Mouse (Mus musculus) B cell, adult 62 days (primary cell): ENCODE measurements around the gene Mcpt9. TPM values are rescaled to one million over a fixed set of nuclear protein-coding genes. Genes with fewer than 3 reads are reported as not detected.

Experiments
- total RNA-seq: library from RNA; stranded (reverse); gene quantifications from 4 replicates; pipeline ENCODE4 v1.2.4, GENCODE M21; 2023

Mcpt9 gene
- total RNA-seq: not detected in 4 replicates

GRCm38 (mm10) chr14:56030395-56030794, at the start of gene Mcpt9:
Gene Mcpt9, minus strand, starts transcription at chr14:56030495.

GRCm38 (mm10) chr14:56062213-56062612, 31.9 kb upstream of the Mcpt9 start, which contains the start of gene Mcpt4:
Gene Mcpt4, minus strand, starts transcription at chr14:56062313.

DNA sequence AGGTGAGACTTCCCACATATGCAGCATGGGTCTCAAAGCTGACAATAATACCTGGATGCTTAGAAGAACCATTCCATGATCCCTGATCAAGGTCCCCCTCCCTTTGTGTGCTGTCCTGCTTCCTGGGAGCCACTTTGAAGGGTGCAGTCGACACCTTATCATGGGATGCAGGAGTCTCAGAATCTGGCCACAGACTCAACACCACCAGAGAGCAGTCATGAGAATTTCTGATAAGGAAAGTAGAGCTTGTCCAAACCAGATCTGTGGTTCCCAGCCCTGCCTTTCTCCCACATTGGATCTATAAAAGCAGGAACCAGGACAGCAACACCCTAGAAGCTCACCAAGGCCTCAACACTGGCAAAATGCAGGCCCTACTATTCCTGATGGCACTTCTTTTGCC, 11.5 kb upstream of the Mcpt9 start, which contains the start of gene Mcpt2:
Gene Mcpt2 (plus strand): TSS at position 250 of the 400 bp plus-strand sequence.

DNA sequence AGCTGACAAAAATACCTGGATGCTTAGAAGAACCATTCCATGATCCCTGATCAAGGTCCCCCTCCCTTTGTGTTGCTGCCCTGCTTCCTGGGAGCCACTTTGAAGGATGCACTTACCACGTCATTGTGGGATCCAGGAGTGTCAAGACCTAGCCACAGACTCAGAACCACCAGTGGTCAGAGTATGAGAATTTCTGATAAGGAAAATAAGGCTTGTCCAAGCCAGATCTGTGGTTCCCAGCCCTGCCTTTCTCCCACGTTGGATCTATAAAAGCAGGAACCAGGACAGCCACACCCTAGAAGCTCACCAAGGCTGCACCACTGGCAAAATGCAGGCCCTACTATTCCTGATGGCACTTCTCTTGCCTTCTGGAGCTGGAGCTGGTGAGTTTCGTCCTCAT, 12.6 kb downstream of the Mcpt9 start, which contains the start of gene Mcpt1:
Gene Mcpt1 (plus strand): TSS at position 301 of the 400 bp plus-strand sequence.

Other genes starting within 250 kb of the Mcpt9 start
- gene Adcy4, start 246.4 kb downstream of the Mcpt9 start, total RNA-seq: 0.53 to 1.6 TPM (median 0.60 TPM) in 3 of 4 replicates, not detected in the other
- gene Ripk3, start 241.6 kb downstream of the Mcpt9 start, total RNA-seq: 84.2 to 93.2 TPM (median 86.6 TPM) in 4 replicates
- not detected in 4 replicates for gene Nfatc4, start 207.4 kb downstream of the Mcpt9 start, total RNA-seq
- 0.06 TPM in 1 of 4 replicates, not detected in the others for gene Nynrin, start 176.5 kb downstream of the Mcpt9 start, total RNA-seq
- gene Cbln3, start 146.1 kb downstream of the Mcpt9 start, total RNA-seq: not detected in 4 replicates
- gene Khnyn, start 145.5 kb downstream of the Mcpt9 start, total RNA-seq: 101 TPM in 4 replicates
- 21.8 to 38.3 TPM (median 34.4 TPM) in 4 replicates for gene Sdr39u1, start 130.2 kb downstream of the Mcpt9 start, total RNA-seq
- gene Cma1, start 85.8 kb downstream of the Mcpt9 start, total RNA-seq: not detected in 4 replicates
- not detected in 4 replicates for gene Cma2, start 79.5 kb downstream of the Mcpt9 start, total RNA-seq
- not detected in 4 replicates for gene Mcpt1, start 12.5 kb downstream of the Mcpt9 start, total RNA-seq
- gene Mcpt2, start 11.5 kb upstream of the Mcpt9 start, total RNA-seq: not detected in 4 replicates
- gene Mcpt4, start 31.8 kb upstream of the Mcpt9 start, total RNA-seq: 0.73 TPM in 1 of 4 replicates, not detected in the others
- gene Mcpt8, start 54.8 kb upstream of the Mcpt9 start, total RNA-seq: 1.0 TPM in 1 of 4 replicates, not detected in the others
- not detected in 4 replicates for gene Ctsg, start 72.1 kb upstream of the Mcpt9 start, total RNA-seq
- not detected in 4 replicates for gene Gzme, start 90.1 kb upstream of the Mcpt9 start, total RNA-seq
- gene Gzmd, start 102.1 kb upstream of the Mcpt9 start, total RNA-seq: not detected in 4 replicates
- not detected in 4 replicates for gene Gzmg, start 129.1 kb upstream of the Mcpt9 start, total RNA-seq
- not detected in 4 replicates for gene Gzmn, start 144.1 kb upstream of the Mcpt9 start, total RNA-seq
- gene Gzmf, start 180.9 kb upstream of the Mcpt9 start, total RNA-seq: not detected in 4 replicates
- gene Gzmc, start 204.2 kb upstream of the Mcpt9 start, total RNA-seq: not detected in 4 replicates
- gene Gzmb, start 231.8 kb upstream of the Mcpt9 start, total RNA-seq: 0.55 to 1.0 TPM (median 0.87 TPM) in 4 replicates